Mouse (Mus musculus) c-Kit-negative CD71-positive TER-119-positive erythroid progenitor cells, embryonic 14.5 days (primary cell): ENCODE measurements at regions not wholly inside any gene's neighbourhood (a gene's known extent, or its start where the extent isn't known, plus 50 kb on each side); places are given as distances from the start of the nearest gene placed in this dataset.

ENCODE experiments used
- DNase-seq: peaks from one replicate; pipeline ENCODE4 v3.0.0-alpha.2; 2013; ENCODE audit warnings: low read depth, low spot score

DNA sequence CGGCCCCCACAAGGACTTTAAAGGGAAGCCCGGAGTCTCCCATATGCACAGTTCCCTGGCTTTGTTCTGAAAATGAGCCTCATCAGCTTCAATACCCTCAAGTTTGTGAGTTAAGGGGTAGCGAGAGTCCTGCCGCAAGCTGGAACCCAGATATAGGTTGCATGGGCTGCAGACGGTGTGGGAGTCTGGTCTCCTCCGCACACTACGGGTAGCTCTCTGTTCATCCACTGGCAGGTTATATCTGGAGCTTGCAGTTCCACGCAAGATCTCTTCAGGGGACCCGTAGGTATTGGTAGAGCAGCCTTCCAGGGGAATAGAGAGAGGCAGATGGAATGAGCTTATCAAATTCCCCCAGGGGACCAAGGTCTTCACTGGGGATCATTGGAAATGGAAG lies 400.1 kb upstream of the Kazn start:
- no peak for DNase-seq

DNA sequence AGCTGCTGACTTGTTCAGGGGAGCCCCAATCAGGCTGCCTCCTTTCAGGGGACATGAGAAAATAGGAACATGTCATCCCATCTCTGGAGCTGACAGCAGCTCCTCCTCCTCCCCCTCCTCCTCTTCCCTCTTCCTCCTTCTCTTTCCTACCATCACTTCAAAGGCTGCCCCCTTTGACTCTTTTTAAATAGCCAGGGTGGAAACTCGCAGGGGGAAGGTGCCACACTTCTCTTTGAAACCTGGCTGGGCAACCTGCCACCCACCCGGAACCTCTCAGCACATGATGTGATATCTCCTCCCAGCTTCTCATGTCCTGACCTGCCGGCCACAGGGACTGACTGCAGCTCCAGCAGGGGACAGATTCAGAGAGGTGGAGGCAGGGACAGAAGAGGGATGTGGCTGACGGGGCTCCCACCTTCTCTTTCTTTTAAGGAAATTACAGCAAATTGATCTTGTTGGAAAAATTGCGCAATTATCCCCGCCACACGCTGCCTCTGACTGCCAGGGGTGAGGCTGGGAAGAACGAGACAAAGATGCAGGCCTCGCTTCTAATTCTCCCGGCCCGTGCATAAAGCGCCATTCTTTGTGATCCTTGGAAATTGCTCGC lies 399.6 kb upstream of the Kazn start:
- no peak for DNase-seq

DNA sequence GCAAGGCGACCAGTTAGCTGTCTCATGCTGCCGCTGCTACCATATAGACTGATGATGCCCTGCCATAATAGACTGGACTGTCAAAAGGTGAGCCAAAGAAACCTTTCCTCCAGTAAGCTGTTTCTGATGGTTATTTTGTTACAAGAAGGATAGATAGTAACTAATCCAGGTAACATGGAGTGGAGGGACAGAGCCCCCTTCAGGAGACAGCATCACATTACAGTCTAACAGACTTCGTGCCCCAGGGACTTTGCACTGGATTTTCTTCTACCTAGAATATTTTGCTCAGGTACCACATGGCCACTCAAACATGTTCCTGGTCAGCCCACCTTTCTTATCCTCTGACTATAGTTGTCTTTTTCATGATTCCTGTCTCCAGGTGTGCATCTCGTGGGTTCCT lies 398.9 kb upstream of the Kazn start:
- DNase-seq: no peak

DNA sequence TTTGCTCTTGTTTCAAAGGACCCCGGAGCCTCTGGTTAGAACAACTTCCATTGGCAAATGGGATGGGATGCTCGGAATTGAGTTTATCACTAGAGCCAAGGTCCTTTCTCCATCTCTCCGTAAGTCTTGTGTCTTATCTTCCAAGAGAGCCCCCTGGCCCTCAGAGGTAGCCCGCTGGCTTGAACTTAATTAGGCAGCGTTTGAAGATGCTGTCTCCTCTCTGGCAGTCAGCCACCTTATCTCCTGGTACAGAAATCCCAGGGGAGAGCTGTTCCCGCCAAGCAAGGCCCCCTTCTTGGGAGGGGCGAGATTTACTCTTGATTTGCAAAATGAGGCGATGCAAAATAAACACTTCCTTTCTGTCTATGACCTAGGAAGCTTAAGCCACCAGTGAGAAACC lies 395.2 kb upstream of the Kazn start:
- no peak for DNase-seq

DNA sequence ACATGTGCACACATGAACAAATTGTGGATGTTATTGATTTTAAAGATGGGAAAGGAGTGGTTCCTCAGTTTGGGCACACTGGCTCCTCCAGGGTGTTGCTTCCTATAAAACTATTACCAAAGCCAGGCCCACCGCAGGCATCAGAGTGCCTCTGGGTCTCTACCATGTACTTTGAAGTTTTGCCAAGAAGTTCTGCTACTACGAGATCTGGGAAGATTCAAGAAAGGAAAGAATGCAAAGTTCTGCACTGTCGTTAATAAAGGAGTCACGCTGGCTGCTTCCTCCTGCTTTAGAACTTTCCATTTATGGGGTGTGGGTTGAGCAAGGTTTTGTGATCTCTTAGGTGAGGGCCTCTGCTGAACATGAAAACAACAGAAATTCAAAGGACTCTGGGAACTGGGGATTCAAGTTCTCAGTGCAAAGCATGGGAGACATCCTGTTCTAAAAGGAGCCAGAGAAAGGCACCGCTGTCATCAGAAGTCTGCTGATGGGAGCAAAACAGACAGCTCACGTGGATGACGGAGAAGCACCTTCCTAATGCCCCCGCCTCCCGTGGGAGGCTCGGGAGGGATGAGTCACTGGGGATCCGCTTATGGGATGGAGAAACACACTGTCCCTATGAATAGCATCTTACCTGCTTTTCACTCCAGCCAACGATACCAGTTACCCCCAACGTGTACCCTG lies 394.6 kb upstream of the Kazn start:
- DNase-seq: no peak

DNA sequence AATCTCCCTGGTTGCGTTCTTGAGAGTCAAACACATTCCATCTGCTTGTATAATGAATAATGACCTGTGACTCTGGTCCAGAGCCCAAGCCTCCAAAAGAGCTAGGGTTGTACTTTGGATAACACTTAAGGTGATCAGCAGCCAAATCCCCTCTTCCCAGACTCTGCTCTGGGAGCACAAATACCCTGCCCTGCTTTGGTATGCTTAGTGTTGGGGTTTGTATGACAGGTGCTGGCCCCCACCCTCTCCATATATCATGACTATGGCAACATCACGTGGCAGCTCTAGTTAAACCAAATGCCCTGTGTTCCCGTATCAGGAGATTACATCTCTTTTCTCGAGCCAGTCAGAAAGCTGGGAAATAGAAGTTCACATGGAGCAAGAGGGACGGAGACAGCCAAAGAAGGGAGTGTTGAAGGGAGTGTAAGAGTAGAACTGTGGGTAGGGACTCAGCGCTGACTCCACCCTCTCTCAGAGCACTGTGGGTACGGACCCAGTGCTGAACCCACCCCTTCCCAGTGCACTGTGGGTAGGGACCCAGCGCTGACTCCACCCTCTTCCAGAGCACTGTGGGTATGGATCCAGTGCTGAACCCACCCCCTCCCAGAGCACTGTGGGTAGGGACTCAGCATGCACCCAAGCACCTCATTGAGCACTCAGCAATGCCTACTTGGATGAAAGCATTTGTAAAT lies 387.4 kb upstream of the Kazn start:
- DNase-seq: no peak

DNA sequence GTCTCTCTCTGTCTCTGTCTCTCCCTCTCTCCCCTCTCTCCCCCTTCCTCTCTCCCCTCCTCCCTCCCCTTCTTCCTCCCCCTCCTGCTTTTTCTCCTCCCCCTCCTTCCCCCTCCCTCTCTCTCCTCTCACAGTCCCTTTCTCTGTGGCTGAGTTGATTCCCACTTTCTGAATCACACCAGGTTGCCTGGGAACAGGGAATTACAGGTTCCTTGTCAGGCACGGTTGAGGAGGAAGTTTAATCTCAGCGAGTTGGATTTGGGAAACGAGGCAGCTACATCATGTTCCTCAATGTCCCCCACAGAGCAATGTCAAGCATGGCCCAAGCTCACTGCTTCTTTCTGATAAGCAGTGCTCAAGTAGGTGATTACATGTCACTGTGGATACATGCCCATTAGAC lies 386.3 kb upstream of the Kazn start:
- no peak for DNase-seq

DNA sequence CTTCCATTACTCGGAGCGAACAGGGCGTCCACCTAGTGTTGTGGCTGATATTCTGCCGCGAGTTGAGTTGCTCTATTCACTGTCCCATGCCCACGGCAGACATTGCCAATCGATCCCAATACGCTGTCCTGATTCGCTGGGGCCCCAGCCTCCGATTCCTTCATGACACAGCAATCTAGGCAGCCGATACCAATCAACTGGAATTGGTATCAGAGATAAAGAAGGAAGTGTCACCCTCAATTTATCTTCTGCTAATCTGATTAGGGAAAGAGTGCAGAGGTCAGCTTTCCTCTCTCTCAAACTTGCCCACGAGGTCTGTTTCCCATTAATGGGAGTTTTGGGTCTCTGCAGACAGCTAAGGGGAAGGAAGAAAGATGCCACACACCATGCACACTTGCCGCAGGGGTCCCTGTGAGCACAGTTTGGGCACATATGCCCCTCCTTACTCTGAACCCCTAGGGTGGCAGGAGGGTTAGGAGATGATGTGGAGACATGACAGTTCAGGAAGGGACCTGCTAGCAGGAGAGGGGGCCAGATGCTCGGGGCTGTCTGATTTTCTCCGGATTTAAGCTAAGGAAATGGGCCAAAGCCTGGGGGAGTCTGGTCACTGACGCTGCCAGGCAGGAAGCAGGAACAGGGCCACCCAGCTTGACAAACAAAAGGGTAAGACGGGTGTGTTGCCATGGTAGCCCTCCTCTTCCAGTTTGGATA lies 383.1 kb upstream of the Kazn start:
- no peak for DNase-seq

DNA sequence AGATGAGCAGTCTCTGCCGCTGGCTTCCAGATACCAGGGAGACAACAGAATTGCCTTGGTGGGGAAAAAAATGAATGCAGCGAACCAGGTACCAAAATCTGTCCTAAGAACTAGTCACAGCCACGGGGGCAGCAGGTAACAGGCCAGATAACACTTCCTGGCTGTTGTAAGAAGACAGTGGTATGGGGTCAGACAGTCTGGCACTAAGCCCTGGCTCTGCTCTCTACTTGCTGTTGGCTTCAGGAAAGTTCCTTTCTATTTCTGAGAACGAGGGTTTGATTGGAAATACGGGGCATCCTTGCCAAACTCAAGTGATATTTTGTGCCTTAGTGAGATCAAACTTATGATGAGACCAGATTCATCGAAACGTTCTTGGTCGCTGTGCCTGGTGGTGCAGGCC lies 380.2 kb upstream of the Kazn start:
- no peak for DNase-seq

DNA sequence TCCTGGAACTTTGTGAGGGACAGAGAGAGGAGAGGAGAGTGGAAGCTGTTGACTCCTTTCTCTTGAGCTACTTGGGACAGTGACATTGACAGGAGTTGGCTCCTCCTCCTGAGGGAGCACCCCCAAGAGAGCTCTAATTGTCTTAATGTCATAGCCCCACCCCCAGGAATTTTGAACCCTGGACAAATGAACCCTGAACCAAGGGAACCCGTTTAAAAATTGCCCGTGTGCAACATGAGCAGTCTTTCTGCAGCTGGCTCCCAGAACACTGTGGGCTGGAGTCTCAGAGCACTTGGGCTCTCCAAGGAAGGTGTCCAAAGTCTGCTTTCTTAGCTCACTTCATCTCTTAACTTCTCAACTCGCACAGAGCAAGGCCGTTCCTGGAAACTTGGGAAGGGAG lies 379.6 kb upstream of the Kazn start:
- no peak for DNase-seq

DNA sequence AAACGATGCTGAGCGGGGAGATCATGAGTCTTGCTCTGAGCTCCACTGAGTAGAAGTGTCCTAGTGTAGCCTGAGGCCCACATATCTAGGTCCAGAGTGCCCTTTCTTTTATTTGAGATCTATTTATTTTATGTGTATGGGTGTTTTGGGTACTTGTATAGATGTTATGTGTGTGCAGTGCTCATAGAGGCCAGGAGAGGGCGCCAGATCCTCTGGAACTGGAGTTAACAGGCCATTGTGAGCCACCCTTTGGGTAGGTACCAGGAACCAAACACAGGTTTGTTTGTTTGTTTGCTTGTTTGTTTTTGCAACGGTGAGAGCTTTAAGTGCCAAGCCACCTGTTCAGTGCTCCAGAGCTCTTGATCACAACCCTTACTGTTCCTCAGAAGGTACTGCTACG lies 378.5 kb upstream of the Kazn start:
- DNase-seq: no peak

DNA sequence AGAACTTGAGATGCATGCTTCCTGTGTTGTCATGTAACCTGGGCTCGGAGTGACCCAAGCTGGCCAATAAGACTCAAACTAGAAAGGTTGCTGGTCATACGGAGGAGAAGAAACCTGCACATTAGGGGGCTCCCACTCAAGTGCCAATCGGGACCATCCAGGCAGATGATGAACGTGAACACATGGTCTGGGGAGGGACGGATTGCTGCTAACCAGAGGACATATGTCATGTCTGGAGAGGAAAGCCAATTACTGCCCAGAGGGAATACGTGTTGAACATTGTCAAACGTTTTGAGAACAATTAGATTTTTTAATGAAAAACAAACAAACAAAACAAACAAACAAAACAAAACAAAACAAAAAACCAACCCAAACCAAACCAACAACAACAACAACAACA lies 377.7 kb upstream of the Kazn start:
- DNase-seq: no peak

DNA sequence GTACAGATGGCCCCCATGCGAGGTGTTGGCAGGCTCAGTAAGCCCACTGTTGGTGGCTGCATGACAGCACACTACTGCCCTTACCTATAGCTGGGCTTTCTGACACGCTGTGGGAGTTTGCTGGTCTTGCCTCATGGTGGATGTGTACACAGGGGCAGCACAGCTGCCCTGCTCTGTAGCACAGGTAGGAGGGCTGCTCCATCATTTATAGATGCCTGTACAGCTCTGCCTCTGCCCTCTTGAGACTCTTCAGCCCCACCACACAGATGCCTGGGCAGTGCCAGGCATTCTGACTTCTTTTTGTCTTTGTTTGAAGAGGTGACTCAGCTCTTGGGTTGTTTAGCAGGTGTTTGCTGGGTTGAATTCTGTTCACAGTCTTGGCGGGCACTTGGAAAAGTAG lies 365.9 kb upstream of the Kazn start:
- DNase-seq: no peak

DNA sequence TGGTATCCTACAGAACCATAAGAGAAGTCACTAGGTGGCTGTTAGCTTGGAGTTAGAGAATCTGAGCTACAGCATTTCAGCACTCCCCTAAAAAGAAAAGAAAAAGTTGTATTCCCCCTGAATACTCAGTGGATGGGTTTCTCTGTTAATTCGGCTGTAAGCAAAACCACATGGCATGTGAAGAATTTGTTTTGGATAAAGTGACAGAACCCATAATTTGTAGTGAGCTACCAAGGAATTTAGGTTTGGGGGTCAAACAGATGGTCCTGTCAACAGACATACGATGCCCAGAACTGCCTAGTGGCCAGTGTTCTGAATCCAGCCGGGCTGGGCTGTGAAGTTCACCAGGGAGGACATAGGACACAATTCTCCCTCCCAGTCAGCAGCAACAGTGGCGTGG lies 358.0 kb upstream of the Kazn start:
- DNase-seq: no peak

DNA sequence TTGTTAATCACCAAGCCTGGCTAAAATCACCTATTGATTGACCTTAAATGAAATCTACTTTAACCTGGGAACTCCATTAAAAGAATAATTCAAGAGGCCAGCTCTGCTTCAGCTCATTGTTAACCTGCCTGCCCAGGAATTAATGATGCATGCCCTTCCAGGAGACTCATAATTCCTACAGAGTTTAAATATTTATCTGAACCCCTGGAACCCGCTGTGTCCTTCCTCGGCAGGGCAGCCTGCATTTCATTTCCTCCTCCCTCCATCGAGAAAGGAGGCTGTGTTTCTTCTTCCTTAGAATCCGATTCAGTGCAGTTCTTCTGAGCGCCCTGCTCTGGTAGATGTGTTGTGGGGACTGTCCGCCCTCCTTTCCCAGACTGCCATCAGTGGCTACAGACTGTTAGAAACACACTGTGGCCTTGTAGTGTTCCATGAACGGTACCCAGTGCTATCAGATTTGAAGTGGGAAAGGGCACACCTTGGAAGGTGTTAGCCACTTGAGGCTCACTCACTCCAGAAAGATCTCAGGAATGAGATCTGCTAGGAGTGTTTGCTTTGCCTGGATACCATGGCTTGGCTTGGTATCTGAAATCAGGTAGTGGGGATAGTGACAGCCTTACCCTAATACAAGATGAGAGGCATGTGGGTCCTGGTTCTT lies 350.0 kb upstream of the Kazn start:
- DNase-seq: no peak

DNA sequence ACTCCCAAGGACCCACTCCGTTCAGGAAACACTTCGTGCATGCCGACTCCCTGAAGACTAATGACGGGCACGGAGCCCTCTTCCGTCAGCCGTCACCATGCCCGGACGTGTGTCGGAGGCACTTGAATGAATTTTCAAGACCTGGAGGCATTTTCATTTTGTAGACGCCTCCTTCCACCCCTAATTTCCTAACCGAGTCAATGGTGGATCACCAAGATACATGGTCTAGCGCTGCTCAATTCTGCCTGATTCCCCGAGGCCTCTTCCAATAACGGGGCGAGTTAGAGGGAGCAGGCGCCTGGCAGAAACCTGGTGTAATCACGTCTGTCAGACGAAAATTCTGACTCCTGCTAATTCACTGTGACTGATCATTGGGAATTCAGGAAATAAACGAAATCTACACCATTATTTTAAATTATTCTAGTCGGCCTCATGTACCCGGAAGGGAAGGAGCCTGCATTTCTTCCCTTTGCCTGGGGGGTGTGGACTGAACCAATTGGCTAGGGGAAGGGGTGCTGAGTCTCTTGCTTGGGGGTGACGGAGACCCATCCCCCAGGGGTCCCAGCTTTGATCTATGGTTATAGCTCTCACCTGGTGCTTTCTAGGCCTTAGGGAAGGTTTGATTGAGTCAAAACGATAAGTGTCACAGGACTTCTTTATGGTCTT lies 349.4 kb upstream of the Kazn start:
- no peak for DNase-seq

DNA sequence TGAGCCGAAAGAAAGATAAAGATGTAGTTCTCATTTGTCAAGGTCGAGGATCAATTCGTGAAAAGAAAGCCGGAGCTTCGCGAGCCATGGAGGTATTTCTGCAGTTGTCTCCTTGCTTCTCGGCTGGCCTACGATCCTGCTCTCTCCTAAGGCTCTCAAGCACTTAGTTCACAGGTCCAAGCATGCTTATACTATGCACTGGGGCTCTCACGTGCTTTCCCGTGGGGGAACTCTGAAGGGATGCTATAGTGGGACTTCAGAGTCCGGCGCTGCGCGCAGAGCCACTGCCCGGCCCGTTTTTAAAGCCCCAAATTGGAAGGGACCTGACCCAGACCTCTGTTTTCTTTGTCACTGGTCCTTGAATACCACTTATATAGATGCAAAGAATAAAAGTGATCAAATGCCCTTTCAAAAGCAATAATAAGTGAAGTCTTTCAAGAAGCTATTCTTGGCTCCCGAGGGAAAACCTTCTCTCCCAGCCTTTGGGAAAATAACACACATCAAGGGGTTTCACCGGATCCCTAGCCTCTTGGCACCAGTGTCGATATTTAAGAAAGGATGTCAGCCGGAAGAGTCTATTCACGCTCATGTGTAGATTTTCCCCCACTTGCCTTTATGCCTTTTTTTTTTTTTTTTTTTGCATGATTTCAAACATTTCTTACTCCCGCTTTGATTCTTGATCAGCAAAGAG lies 348.3 kb upstream of the Kazn start:
- no peak for DNase-seq

DNA sequence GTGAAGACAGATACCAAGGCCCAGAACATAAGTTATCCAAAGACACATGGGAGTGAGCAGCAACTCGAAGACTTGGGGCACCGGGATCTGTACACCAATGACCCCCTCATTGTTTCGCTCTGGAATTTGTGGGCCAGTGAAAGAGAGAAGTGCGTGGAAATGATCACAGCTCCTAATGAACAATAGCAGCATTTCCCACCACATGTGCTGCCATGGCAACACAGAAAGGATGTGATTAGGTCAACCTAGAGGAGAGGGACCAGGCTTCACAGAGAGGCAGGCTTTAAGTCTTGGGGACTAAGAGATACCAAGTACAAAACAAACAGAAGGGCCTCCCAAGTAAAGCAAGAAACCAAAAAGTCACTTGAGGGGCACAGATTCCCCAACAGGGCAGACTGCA lies 339.3 kb upstream of the Kazn start:
- no peak for DNase-seq

DNA sequence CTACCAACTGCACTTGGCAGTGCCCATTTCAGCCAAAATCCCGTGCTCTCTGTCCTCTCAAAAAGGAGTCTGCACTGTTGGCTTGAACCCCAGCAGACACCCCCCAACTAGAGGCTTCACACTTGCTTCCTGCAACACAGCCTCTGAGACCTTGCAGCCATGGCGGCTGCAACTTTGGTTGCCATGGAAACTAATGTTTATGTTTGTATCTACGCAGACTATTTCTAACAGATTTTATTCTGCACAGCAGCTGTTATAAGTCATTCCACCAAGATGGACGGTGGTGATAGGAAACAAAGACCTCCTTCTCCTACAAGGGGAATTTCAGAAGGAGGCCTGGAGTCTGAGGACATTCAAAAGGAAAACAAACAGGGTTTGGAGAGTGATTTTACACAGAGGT lies 338.3 kb upstream of the Kazn start:
- DNase-seq: no peak

DNA sequence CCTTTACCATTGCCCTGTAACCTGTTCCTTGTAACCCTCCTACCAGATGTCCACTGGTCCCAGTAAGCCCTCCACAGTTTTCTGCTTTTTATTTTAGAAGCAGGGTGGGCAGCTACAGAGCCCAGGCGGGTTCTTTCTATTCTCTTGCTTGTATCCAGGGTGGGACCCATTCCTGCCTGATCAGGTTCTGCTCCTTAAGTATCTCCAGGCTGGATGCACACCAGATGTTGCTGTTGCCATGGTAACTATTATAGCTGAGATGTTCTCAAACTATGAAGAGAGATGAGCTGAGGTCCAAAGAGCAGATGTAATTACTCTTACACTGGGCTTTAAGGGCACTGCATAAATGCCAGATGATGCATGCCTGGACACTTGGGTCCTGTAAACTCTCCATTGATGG lies 335.3 kb upstream of the Kazn start:
- no peak for DNase-seq

DNA sequence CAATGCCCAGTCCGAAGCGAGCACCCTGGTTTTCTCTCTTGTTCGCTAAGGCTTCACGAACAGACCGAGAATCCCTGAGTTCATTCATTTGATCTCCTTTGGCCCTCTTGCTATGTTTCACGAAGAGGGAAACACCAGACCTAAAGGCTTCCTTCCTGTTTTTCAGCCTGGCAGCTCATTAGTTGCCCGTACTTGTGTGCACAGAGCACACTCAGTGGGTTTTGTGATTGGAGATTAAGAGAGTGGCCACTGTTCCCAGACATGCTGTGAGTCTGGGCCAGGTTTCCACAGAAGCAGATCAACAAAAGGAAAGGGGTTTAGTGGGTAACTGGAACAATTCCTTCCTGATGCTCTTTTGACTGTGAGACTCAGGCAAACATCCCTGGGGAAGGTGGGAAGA lies 331.5 kb upstream of the Kazn start:
- DNase-seq: no peak
